Comparison of ENCODE assay signal across 20 mouse cellular contexts in the genomic region with DNA sequence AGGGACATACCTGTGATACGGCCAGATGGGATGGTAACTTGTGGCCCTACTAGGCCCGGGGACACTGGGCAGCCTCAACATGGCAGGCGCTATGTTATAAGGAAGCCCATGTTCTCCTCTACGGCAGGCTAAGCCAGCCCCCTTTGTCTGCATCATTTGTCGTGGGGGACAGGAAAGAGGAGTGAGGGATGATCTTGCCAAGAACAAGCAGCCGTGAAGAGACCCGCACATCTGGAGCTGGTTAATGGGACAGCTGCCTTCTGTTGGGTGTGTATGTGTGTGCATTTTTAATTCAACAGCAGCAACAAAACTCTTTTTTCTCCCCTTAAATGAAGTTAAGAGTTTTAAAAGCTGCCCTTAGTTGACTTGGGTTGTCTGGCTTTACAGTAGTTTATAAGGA.
DNase-seq lines count a peak whose midpoint lies in the region; ATAC-seq lines count a peak whose summit lies in the region.
"Had no signal": no experiment of that assay in that cellular context is flagged by ENCODE, and none has a peak within 500 bp of the region (broad histone marks: within the 10 kb centered on the region; RNA-seq: fewer than 3 reads in every experiment).

No protein-coding gene starts in this region.

- H3K27ac ChIP-seq in hindbrain, embryonic 10.5 days, result peak overlapping the region; percentile 31
- H3K27ac ChIP-seq in hindbrain, embryonic 12.5 days, result no peak overlapping the region
- peak overlapping the region; percentile 75 for H3K27ac ChIP-seq in embryonic facial prominence, embryonic 10.5 days (replicated peaks)
- H3K27ac ChIP-seq in embryonic facial prominence, embryonic 13.5 days, result peak overlapping the region; percentile 52
- H3K27ac ChIP-seq in midbrain, embryonic 16.5 days (ENCODE audit: low read length), result no peak overlapping the region
- H3K27ac ChIP-seq: heart, adult 2 months; hindbrain, embryonic 14.5 days; liver, embryonic 15.5 days; neural tube, embryonic 13.5 days had no signal

- ATAC-seq in hindbrain, embryonic 12.5 days (ENCODE audit: low FRiP score), result no peak
- no peak; the same call in 1 of the 2 replicates for ATAC-seq in embryonic facial prominence, embryonic 13.5 days (ENCODE audit: insufficient number of reproducible peaks, insufficient read depth, low FRiP score, low TSS enrichment, low read depth)
- no peak for ATAC-seq in midbrain, embryonic 16.5 days
- ATAC-seq in megakaryocyte-erythroid progenitor cell, adult 5-6 weeks (replicated peaks; ENCODE audit: low FRiP score, low TSS enrichment, poor library complexity, severe bottlenecking), result no peak
- ATAC-seq: lung, postnatal 0 days; Patski had no signal

- H3K27me3 ChIP-seq in hindbrain, embryonic 10.5 days (ENCODE audit: insufficient read depth, poor library complexity, severe bottlenecking), result no peaks in the 10 kb centered on the region
- H3K27me3 ChIP-seq in hindbrain, embryonic 12.5 days, result no peaks in the 10 kb centered on the region
- no peaks in the 10 kb centered on the region for H3K27me3 ChIP-seq in embryonic facial prominence, embryonic 10.5 days (replicated peaks; ENCODE audit: low read depth, poor library complexity, severe bottlenecking)
- H3K27me3 ChIP-seq in embryonic facial prominence, embryonic 13.5 days, result no peaks in the 10 kb centered on the region
- H3K27me3 ChIP-seq in midbrain, embryonic 16.5 days (ENCODE audit: control insufficient read depth, insufficient read depth, low read depth, low read length), result no peaks in the 10 kb centered on the region
- H3K27me3 ChIP-seq: liver, embryonic 15.5 days; neural tube, embryonic 13.5 days had no signal

- H3K4me3 ChIP-seq in hindbrain, embryonic 10.5 days, result no peak overlapping the region
- no peak overlapping the region for H3K4me3 ChIP-seq in hindbrain, embryonic 12.5 days
- H3K4me3 ChIP-seq in embryonic facial prominence, embryonic 10.5 days, result no peak overlapping the region
- no peak overlapping the region for H3K4me3 ChIP-seq in embryonic facial prominence, embryonic 13.5 days
- H3K4me3 ChIP-seq in midbrain, embryonic 16.5 days (ENCODE audit: low read depth, low read length), result no peak overlapping the region
- H3K4me3 ChIP-seq: heart, adult 2 months; liver, embryonic 15.5 days; neural tube, embryonic 13.5 days had no signal

- H3K9me3 ChIP-seq in hindbrain, embryonic 10.5 days, result no peaks in the 10 kb centered on the region
- no peaks in the 10 kb centered on the region for H3K9me3 ChIP-seq in hindbrain, embryonic 12.5 days (replicated peaks)
- no peaks in the 10 kb centered on the region for H3K9me3 ChIP-seq in embryonic facial prominence, embryonic 10.5 days
- H3K9me3 ChIP-seq in embryonic facial prominence, embryonic 13.5 days, result no peaks in the 10 kb centered on the region
- no peaks in the 10 kb centered on the region for H3K9me3 ChIP-seq in midbrain, embryonic 16.5 days (replicated peaks; ENCODE audit: control insufficient read depth, low read length, poor library complexity, severe bottlenecking)
- H3K9me3 ChIP-seq: liver, embryonic 15.5 days; neural tube, embryonic 13.5 days had no signal

- no peak overlapping the region for H3K4me2 ChIP-seq in hindbrain, embryonic 12.5 days (replicated peaks)
- H3K4me2 ChIP-seq in embryonic facial prominence, embryonic 13.5 days, result no peak overlapping the region
- no peak overlapping the region for H3K4me2 ChIP-seq in midbrain, embryonic 16.5 days (ENCODE audit: low read length)
- H3K4me2 ChIP-seq: hindbrain, embryonic 14.5 days; liver, embryonic 15.5 days; neural tube, embryonic 13.5 days had no signal

- no peak overlapping the region for H3K9ac ChIP-seq in hindbrain, embryonic 12.5 days
- no peak overlapping the region for H3K9ac ChIP-seq in embryonic facial prominence, embryonic 13.5 days
- H3K9ac ChIP-seq in midbrain, embryonic 16.5 days (ENCODE audit: low read depth, low read length), result no peak overlapping the region
- H3K9ac ChIP-seq: hindbrain, embryonic 14.5 days; liver, embryonic 15.5 days; neural tube, embryonic 13.5 days had no signal

- H3K4me1 ChIP-seq in hindbrain, embryonic 10.5 days (replicated peaks), result peaks cover 12% of the 10 kb centered on the region; the same call in 1 of the 2 replicates
- H3K4me1 ChIP-seq in hindbrain, embryonic 12.5 days, result no peaks in the 10 kb centered on the region
- H3K4me1 ChIP-seq in embryonic facial prominence, embryonic 10.5 days, result peaks cover 36% of the 10 kb centered on the region
- peaks cover 20% of the 10 kb centered on the region for H3K4me1 ChIP-seq in embryonic facial prominence, embryonic 13.5 days
- no peaks in the 10 kb centered on the region for H3K4me1 ChIP-seq in midbrain, embryonic 16.5 days (ENCODE audit: control insufficient read depth, insufficient read depth, low read length)
- H3K4me1 ChIP-seq: liver, embryonic 15.5 days; neural tube, embryonic 13.5 days had no signal

- WGBS in hindbrain, embryonic 10.5 days, result 78% methylated on average over 7 of the region's 7 CpGs
- WGBS in hindbrain, embryonic 12.5 days, result 83% methylated on average over 7 of the region's 7 CpGs
- WGBS in embryonic facial prominence, embryonic 10.5 days, result 60% methylated on average over 7 of the region's 7 CpGs
- WGBS in embryonic facial prominence, embryonic 13.5 days, result 36% methylated on average over 7 of the region's 7 CpGs
- 83% methylated on average over 7 of the region's 7 CpGs for WGBS in midbrain, embryonic 16.5 days

- no peaks in the 10 kb centered on the region for H3K36me3 ChIP-seq in hindbrain, embryonic 10.5 days
- H3K36me3 ChIP-seq in hindbrain, embryonic 12.5 days, result no peaks in the 10 kb centered on the region
- H3K36me3 ChIP-seq in embryonic facial prominence, embryonic 10.5 days (replicated peaks), result no peaks in the 10 kb centered on the region
- H3K36me3 ChIP-seq in embryonic facial prominence, embryonic 13.5 days, result no peaks in the 10 kb centered on the region
- no peaks in the 10 kb centered on the region for H3K36me3 ChIP-seq in midbrain, embryonic 16.5 days (ENCODE audit: control insufficient read depth, insufficient read depth, low read length)
- H3K36me3 ChIP-seq: liver, embryonic 15.5 days; neural tube, embryonic 13.5 days had no signal

- no peak for DNase-seq in hindbrain, embryonic 10.5 days (ENCODE audit: low spot score)
- peak; percentile 45 for DNase-seq in embryonic facial prominence, embryonic 10.5 days (ENCODE audit: low spot score)
- peak; percentile 41 for DNase-seq in mesoderm, embryonic 11.5 days (ENCODE audit: low read depth, low spot score)
- DNase-seq: adrenal gland, postnatal 25 days; cerebellum, adult 2 months; gastrocnemius, postnatal 10 days; heart, adult 2 months; kidney, adult 2 months; left cerebral cortex, postnatal 4 days; right cerebral cortex, postnatal 14 days; thymus, adult 18-20 months had no signal

Comparison
In these comparisons a context has a peak if more than half of its experiments do, and no peak if none do; other contexts are left out.
1. H3K27ac ChIP-seq: peak in hindbrain, embryonic 10.5 days (single experiment), embryonic facial prominence, embryonic 10.5 days (single experiment) and embryonic facial prominence, embryonic 13.5 days (single experiment); none in hindbrain, embryonic 12.5 days (single experiment) and midbrain, embryonic 16.5 days (single experiment).